18 mouse cellular contexts compared by ENCODE assay signal in the genomic region with DNA sequence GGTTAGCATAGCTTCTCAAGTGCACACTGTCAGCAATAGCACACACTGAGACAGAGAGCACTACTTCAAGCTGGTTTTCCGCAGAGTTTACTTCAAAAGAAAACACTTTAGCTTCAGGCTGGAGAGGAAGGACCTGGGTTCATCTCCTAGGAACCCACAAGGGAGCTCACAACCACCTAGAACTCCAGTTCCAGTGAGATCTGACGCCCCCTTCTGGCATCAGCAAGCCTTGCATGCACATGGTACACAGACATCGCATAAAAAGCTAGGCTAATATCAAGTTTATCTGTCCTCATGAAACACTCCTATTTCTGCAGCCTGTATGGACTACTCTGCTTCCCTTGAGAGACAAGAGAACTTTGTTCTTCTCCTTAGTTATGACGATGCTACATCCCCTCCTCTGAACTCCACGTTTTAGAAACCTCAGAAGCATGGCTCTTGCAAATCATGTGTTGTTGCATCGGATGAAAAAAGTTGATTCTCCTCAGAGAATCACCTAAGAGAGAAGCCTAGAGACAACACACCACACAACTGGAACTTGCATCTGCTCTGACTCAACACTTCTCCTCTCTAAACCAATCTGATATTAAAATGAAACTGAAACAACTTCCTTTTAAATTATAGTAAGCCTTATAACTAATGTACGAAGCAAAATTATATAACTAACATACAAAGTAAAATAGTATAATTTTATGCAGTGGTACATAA. TPM values are rescaled to one million over a fixed set of nuclear protein-coding genes. Genes with fewer than 3 reads are reported as not detected.
A peak's percentile ranks its signal among the peaks of the same experiment; 100 is the strongest.
DNase-seq lines count a peak whose midpoint lies in the region; ATAC-seq and TF ChIP-seq lines count a peak whose summit lies in the region.
"Had no signal": no experiment of that assay in that cellular context is flagged by ENCODE, and none has a peak within 500 bp of the region (broad histone marks: within the 10 kb centered on the region; RNA-seq: fewer than 3 reads in every experiment).

No protein-coding gene starts in this region.

- H3K36me3 ChIP-seq in lung, embryonic 14.5 days (ENCODE audit: insufficient read depth) = peaks cover 49% of the 10 kb centered on the region
- H3K36me3 ChIP-seq in MEL (ENCODE audit: control insufficient read depth in 1 of 2, insufficient read depth in 2 of 2, low read length in 2 of 2) = peaks cover 0 to 2% of the 10 kb centered on the region in 2 experiments; a peak in 1 of 4 replicates
- peaks cover 41% of the 10 kb centered on the region for H3K36me3 ChIP-seq in hindbrain, embryonic 13.5 days
- peaks cover 7% of the 10 kb centered on the region; the same call in 1 of the 2 replicates for H3K36me3 ChIP-seq in intestine, embryonic 15.5 days
- H3K36me3 ChIP-seq: G1E had no signal

- peak; percentile 16 for DNase-seq in lung, embryonic 14.5 days
- no peak for DNase-seq in lung, postnatal 25 days (ENCODE audit: low spot score)
- DNase-seq in MEL (ENCODE audit: low read depth, low spot score) = peak; percentile 46
- peak; percentile 66 for DNase-seq in thymus, postnatal 14 days
- DNase-seq: adrenal gland, postnatal 25 days; cerebellum, adult 18-20 months; heart, adult 11 months; kidney, postnatal 10 days; right cerebral cortex, postnatal 25 days had no signal

- 79% methylated on average over 7 of the region's 7 CpGs for WGBS in lung, embryonic 14.5 days
- WGBS in hindbrain, embryonic 13.5 days = 81% methylated on average over 7 of the region's 7 CpGs
- WGBS in intestine, embryonic 15.5 days = 82% methylated on average over 7 of the region's 7 CpGs

- no peak for TF ChIP-seq RAD21 in MEL (IDR thresholded peaks at IDR 0.05; ENCODE audit: low read depth, low read length)

- no peak for TF ChIP-seq POLR2A in MEL (IDR thresholded peaks at IDR 0.05; ENCODE audit: control insufficient read depth in 1 of 2, insufficient read depth in 1 of 2, low read depth in 1 of 2, low read length in 2 of 2, poor library complexity in 1 of 2)

- ATAC-seq in lung, embryonic 14.5 days (ENCODE audit: insufficient read depth) = no peak
- peak; percentile 33 for ATAC-seq in inflammation-experienced regulatory T-cells, adult 6 months
- ATAC-seq in hindbrain, embryonic 13.5 days (ENCODE audit: low FRiP score) = no peak
- ATAC-seq in intestine, embryonic 15.5 days = no peak
- ATAC-seq in monocyte, adult 5-6 weeks (replicated peaks; ENCODE audit: insufficient number of reproducible peaks, low FRiP score, low TSS enrichment, poor library complexity, severe bottlenecking) = no peak
- ATAC-seq: forebrain, embryonic 15.5 days had no signal

- TF ChIP-seq CTCF in lung, embryonic 14.5 days (IDR thresholded peaks at IDR 0.05; ENCODE audit: low read depth) = no peak
- TF ChIP-seq CTCF in MEL (IDR thresholded peaks at IDR 0.05 in 2 of 3, conservative IDR thresholded peaks at IDR 0.05 in 1 of 3; ENCODE audit: control insufficient read depth in 1 of 3, insufficient read depth in 1 of 3, low read depth in 2 of 3, low read length in 3 of 3, poor library complexity in 1 of 3, severe bottlenecking in 1 of 3) = peak; percentile 43 to 50 (median 46)

- H3K27ac ChIP-seq in lung, embryonic 14.5 days (ENCODE audit: low read depth) = no peak overlapping the region
- H3K27ac ChIP-seq in MEL (ENCODE audit: control insufficient read depth, low read depth, low read length) = no peak overlapping the region
- no peak overlapping the region for H3K27ac ChIP-seq in hindbrain, embryonic 13.5 days
- no peak overlapping the region for H3K27ac ChIP-seq in intestine, embryonic 15.5 days
- H3K27ac ChIP-seq: embryonic facial prominence, embryonic 13.5 days; forebrain, embryonic 15.5 days; neural tube, embryonic 13.5 days had no signal

- no peaks in the 10 kb centered on the region for H3K79me2 ChIP-seq in MEL (ENCODE audit: control insufficient read depth, insufficient read depth, low read length, poor library complexity)

- no peak overlapping the region for H3K4me3 ChIP-seq in lung, embryonic 14.5 days (ENCODE audit: low read depth, low read length)
- H3K4me3 ChIP-seq in MEL (ENCODE audit: control insufficient read depth in 1 of 2, insufficient read depth in 1 of 2, low read depth in 2 of 2, low read length in 2 of 2) = peak overlapping the region; percentile 4 to 44; a peak in 3 of 4 replicates
- H3K4me3 ChIP-seq in hindbrain, embryonic 13.5 days = no peak overlapping the region
- H3K4me3 ChIP-seq in intestine, embryonic 15.5 days (replicated peaks) = no peak overlapping the region
- H3K4me3 ChIP-seq: embryonic facial prominence, embryonic 13.5 days; forebrain, embryonic 15.5 days; megakaryocyte, embryonic 14.5 days; neural tube, embryonic 13.5 days had no signal

- H3K9ac ChIP-seq in lung, embryonic 14.5 days = no peak overlapping the region
- H3K9ac ChIP-seq in MEL (ENCODE audit: control insufficient read depth, low read depth, low read length, poor library complexity, severe bottlenecking) = no peak overlapping the region
- no peak overlapping the region for H3K9ac ChIP-seq in hindbrain, embryonic 13.5 days
- no peak overlapping the region for H3K9ac ChIP-seq in intestine, embryonic 15.5 days
- H3K9ac ChIP-seq: embryonic facial prominence, embryonic 13.5 days; forebrain, embryonic 15.5 days; neural tube, embryonic 13.5 days had no signal

- H3K9me3 ChIP-seq in lung, embryonic 14.5 days (ENCODE audit: low read depth, low read length) = no peaks in the 10 kb centered on the region
- H3K9me3 ChIP-seq in MEL (replicated peaks; ENCODE audit: insufficient read depth, low read length) = no peaks in the 10 kb centered on the region
- no peaks in the 10 kb centered on the region for H3K9me3 ChIP-seq in hindbrain, embryonic 13.5 days
- H3K9me3 ChIP-seq in intestine, embryonic 15.5 days = no peaks in the 10 kb centered on the region
- H3K9me3 ChIP-seq: embryonic facial prominence, embryonic 13.5 days; forebrain, embryonic 15.5 days; G1E; megakaryocyte, embryonic 14.5 days; neural tube, embryonic 13.5 days had no signal

- TF ChIP-seq EP300 in MEL (IDR thresholded peaks at IDR 0.05; ENCODE audit: low read depth in 1 of 2, low read length in 2 of 2) = no peak

- no peak overlapping the region for H3K4me2 ChIP-seq in lung, embryonic 14.5 days
- no peak overlapping the region for H3K4me2 ChIP-seq in hindbrain, embryonic 13.5 days
- no peak overlapping the region for H3K4me2 ChIP-seq in intestine, embryonic 15.5 days (replicated peaks)
- H3K4me2 ChIP-seq: embryonic facial prominence, embryonic 13.5 days; forebrain, embryonic 15.5 days; neural tube, embryonic 13.5 days had no signal

- H3K4me1 ChIP-seq in lung, embryonic 14.5 days (ENCODE audit: insufficient read depth) = no peaks in the 10 kb centered on the region
- no peaks in the 10 kb centered on the region; a peak in 2 of 4 replicates for H3K4me1 ChIP-seq in MEL (ENCODE audit: control insufficient read depth in 1 of 2, insufficient read depth in 2 of 2, low read length in 2 of 2)
- H3K4me1 ChIP-seq in hindbrain, embryonic 13.5 days (replicated peaks) = peaks cover 4% of the 10 kb centered on the region
- no peaks in the 10 kb centered on the region for H3K4me1 ChIP-seq in intestine, embryonic 15.5 days (replicated peaks)
- H3K4me1 ChIP-seq: embryonic facial prominence, embryonic 13.5 days had no signal

- H3K27me3 ChIP-seq in lung, embryonic 14.5 days (ENCODE audit: insufficient read depth, low read length) = no peaks in the 10 kb centered on the region
- no peaks in the 10 kb centered on the region for H3K27me3 ChIP-seq in MEL (ENCODE audit: control insufficient read depth in 1 of 2, insufficient read depth in 2 of 2, low read length in 2 of 2)
- H3K27me3 ChIP-seq in hindbrain, embryonic 13.5 days = no peaks in the 10 kb centered on the region
- no peaks in the 10 kb centered on the region for H3K27me3 ChIP-seq in intestine, embryonic 15.5 days (replicated peaks)
- H3K27me3 ChIP-seq: embryonic facial prominence, embryonic 13.5 days; forebrain, embryonic 15.5 days; megakaryocyte, embryonic 14.5 days; neural tube, embryonic 13.5 days had no signal

TF ChIP-seq in MEL, 35 proteins besides CTCF, POLR2A, EP300 and RAD21:
- peak; percentile 46 for TF ChIP-seq ETS1 (IDR thresholded peaks at IDR 0.05; ENCODE audit: low read depth, low read length)
- TF ChIP-seq MAX (IDR thresholded peaks at IDR 0.05; ENCODE audit: low read length) = 0 out of 2 replicates have a peak, but pooled peaks have one; percentile 24
- no peak for TF ChIP-seq ZKSCAN1 (IDR thresholded peaks at IDR 0.05; ENCODE audit: low read depth, low read length)

RNA-seq across cellular contexts. Expression of gene L3mbtl3, which starts 53.3 kb away (rescaled TPM):
- 18.2 and 19.7 TPM in 2 replicates for polyA plus RNA-seq in lung, embryonic 14.5 days (2014; fragmentation: Nextera tagmentation; extraction: Ambion mirVana)
- total RNA-seq in MEL (2012; rRNA removed) = 1.8 and 2.2 TPM in 2 replicates
- 1 to 10 TPM in 1 of 2 experiments, not detected in 1; 3.5 TPM for polyA plus RNA-seq in MEL (2012; ENCODE audit: insufficient read depth in 1 of 2, insufficient read length in 2 of 2, low read depth in 1 of 2, low replicate concordance in 2 of 2, missing spikeins in 1 of 2)
- 10 to 100 TPM; 10.2 to 14.6 (median 14.5) TPM for polyA plus RNA-seq in inflammation-experienced regulatory T-cells, adult 6 months (2017; shearing (Covaris generic))
- 24.1 and 24.3 TPM in 2 replicates for polyA plus RNA-seq in hindbrain, embryonic 13.5 days (2015; fragmentation: Nextera tagmentation; extraction: Ambion mirVana)
- 9.6 and 10.3 TPM in 2 replicates for polyA plus RNA-seq in intestine, embryonic 15.5 days (2015; fragmentation: Nextera tagmentation; extraction: Ambion mirVana)
- total RNA-seq in monocyte, adult 5-6 weeks (2017) = 18.8 to 28.8 TPM (median 24.9 TPM) in 3 replicates
- polyA plus RNA-seq: G1E had no signal

Comparison
In these comparisons a context has a peak if more than half of its experiments do, and no peak if none do; other contexts are left out.
1. H3K4me3 ChIP-seq: peak in MEL (2 of 2); none in lung, embryonic 14.5 days (single experiment), hindbrain, embryonic 13.5 days (single experiment) and intestine, embryonic 15.5 days (single experiment).